Mouse (Mus musculus): Measurements from ENCODE around the gene Sulf2. TPM values are rescaled to one million over a fixed set of nuclear protein-coding genes. Genes with fewer than 3 reads are reported as not detected.
A peak's percentile ranks its signal among the peaks of the same experiment; 100 is the strongest.

Gene Sulf2
- polyA plus RNA-seq, 1 experiment, result 78.8 TPM

DNA sequence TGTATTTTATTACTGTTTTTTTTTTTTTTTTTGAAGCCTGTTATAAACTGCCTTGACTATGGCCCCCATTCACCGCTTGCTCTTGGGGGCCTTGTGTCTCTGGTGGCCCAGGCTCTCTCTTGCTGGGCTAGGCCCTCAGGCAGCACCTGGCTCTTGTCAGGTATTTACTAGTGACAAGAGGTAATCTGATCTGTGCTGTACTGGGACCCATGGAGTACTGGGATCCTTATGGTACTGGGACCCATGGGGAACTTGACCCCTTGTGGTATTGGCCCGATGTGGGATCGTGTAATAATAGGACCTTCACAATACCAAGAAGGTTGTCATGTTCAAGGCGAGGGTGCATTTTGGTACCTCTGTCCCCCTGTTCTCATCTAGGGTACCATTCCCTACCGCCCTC, 4.9 kb downstream of the Sulf2 start:
- no peak for DNase-seq (ENCODE audit: low spot score)

DNA sequence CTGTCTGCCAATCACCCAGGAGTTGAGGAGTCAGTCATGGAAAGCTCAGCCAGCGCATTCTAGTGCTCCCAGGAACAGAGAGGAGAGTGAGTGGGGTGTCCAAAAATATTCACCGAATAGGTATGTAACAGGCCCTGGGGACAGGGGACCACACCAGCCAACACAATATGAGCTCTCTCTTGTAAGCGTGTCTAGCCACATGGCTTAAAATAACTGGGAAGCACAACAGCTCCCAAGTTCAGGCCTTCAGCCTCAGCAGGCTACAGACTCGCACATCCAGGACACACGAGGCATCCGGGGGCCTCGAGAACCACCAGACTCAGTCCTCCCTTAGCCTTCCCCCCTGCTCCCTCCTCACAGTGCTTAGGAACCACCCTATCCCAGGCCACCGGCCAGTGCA, 6.0 kb downstream of the Sulf2 start:
- no peak for DNase-seq (ENCODE audit: low spot score)

DNA sequence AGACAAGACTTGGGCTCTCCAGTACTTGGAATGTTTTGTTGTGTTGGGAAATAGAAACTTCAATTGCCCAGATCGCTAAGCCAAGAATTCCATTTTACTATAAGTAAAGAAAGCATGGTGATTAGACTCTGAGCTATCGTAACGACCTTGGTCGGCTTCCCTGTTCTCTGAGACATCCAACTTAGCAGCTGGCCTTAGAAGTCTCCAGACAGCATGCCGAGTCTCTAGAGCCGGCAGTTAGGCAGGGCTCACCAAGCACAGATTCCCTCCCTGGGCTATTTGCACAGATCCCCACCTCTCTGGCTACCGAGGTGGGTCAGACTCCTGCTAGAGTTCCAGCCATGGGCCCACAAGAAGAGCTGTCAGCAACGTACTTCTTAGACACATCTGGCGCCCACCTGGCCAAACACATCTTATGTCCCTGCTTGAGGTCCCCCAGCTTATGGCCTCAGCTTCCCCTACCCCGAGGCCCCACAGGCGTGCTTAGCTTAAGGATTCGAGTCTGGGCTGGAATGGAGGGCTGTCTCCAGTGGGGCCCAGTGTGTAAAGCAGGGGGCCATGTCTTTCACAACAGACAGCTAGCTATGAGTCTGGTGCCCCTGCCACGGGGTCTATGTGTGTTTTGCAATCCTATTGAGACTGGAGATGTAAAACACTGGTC, 6.7 kb downstream of the Sulf2 start:
- no peak for DNase-seq (ENCODE audit: low spot score)

DNA sequence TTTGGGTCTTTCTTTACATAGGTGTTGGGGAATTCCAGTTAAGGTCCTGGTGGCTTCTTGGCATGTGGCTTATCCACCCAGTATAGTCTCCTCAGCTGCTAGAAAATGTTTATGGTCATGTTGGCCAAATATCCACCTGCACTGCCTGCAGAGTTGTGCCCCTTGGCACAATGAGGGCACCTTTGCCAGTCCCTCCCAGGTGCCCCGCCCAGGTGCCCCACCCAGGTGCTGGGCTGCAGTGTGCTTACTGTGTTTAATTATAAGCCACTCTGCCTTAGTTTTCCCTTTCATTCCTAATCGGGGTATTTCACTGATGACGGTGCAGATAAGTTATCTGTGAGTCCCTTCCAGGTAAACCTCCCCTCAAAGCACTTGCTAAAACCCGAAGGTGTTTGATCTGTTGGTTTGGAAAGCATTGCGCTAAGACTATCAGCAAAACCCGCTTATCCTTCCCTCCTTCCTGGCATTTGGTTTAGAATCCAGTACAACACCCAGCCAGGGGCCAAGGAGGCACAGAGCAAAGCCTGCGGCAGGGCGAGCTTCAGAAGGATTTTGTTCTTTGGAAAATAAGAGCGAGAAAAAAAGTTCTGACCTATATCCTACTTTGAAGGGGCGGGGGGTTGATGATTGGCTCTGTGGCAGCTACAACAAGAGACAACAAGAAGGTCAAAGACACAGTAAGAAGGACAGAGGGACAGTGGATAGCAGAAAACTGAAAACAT, 7.4 kb downstream of the Sulf2 start:
- no peak for DNase-seq (ENCODE audit: low spot score)

DNA sequence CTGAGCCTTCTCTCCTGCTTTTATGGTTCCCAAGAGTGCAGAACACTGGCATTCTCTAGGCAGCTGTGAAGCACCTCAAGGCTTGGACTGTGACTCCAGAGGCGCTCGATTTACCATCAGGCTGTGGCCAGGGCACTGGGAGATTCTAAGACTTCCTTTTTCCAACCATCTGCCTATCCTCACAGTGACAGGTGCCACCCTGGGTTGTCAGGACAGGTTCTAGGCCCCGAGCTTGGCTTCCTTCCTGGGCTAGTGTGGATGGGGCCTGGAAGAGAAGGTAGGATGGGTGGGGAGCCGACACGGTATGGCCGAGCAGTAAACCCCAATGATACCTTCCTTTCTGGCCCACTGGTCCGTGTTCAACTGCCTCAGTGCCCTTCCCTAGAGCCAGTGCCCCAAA, 9.0 kb downstream of the Sulf2 start:
- no peak for DNase-seq (ENCODE audit: low spot score)

DNA sequence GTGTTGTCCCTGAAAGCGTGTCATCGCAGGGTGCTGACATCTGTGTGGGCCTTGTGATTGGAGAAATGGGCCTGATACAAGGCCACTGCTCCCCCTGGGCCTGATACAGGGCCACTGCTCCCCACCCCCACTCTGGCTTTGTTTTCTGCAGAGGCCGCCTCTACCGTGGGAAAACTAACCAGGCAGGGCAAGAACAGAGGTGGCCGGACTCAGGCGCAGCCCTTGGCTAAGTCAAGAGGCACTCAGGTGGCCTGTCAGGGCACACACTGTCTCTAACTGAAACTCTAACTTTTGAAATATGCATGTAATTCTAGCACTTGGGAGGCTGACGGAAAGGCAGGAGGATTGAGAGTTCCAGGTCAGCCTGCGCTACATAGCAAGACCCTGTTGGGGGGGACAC, 10.4 kb downstream of the Sulf2 start:
- DNase-seq (ENCODE audit: low spot score), result no peak

DNA sequence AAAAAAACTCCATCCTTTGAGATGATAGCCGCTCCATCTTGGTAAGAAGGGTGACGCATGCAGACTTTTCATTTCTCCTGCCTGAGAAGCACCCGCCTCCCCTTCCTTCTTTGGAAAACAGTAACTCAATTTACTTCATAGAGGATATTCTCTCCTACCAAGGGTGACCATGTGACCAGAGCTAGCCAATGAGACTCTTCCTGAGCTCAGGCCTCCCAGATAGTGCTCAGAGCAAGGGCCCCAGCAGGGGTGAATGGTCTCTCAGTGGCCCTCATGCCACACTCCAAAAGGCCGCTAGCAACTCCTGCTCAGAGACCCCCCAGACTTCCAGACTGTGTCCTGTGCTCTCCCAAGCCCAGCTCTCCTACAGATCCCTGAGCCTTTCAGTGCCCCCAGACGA, 11.6 kb downstream of the Sulf2 start:
- DNase-seq (ENCODE audit: low spot score), result no peak

DNA sequence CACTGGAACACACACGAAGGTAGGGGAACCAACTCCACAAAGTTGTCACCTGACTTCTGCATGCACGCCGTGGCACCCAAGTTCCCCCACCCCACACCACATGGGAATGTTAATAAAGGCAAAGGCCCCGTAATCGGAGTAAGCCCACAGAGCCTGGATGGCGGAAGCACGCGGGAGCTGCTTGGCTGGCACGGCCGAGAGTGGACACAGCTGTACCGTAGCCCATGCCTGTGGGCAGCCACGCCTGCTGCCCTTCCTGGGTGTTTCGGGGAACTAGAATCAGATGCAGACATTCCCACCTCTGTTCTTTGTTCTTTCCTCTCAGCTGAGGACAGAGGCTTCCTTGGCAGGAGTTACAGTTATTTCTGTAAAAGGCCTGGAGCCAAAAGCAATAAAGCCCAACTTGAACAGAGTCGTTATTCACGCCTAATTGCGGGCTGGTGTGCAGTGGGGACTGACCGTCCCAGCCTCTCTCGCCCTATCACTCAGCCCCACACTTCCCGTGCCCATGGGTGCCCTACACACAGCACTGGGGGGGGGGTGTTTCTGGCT, 12.8 kb downstream of the Sulf2 start:
- DNase-seq (ENCODE audit: low spot score), result no peak

DNA sequence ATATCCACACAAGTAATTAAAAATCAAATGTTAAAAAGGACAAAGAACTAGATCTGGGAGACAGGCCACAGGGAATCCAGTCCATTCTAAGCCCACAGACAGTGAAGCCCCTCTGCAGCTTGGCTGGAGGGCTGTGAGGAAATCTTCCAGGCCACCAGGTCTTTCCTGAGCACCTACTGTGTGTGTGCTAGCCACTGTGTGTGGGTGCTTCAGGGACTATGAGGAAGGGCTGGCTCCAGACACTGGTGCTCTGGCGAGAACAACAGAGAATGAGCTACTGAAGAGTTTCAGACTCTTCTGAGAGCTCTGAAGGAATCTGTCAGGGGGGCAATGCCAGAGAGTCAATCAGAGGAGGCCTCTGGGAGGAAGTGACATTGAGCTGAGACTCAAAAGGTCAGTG, 13.6 kb downstream of the Sulf2 start:
- DNase-seq (ENCODE audit: low spot score), result no peak

DNA sequence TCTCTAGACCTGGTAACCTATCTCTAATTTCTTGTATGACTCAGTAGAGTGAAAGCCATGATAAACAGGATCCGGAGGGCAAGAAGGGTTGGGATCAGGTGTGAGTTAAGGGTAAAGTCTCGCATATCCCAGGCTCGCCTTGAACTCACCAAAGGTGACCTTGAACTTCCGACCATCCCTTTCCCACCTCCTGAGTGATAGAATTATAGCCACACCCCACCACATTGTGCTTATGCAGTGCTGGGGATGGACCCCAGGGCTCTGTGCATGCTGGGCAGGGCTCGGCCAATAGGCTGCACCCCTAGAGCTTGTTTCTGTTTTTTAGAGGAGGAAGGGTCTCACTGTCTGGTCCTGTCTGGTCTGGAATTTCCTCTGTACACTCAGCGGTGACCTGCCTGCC, 14.4 kb downstream of the Sulf2 start:
- no peak for DNase-seq (ENCODE audit: low spot score)

DNA sequence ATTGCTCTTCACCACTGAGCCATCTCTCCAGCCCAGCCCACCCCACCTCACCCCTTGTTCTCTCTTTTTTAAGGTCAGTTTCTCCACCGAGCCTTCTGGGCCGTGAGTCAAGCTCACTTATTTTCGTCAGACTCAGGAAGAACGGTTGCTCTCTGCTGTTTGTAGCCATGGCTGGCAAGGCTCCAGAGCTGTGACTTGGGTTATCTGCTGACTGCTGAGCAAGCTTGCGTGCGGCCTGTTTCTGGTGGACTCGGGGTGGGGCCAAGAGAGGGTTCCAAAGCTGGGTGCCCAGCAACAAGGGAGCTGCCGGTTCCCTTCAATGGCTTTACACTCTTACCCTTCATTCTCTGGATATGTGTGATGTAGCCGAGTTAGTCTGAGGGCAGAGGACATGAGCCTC, 15.0 kb downstream of the Sulf2 start:
- DNase-seq (ENCODE audit: low spot score), result peak; percentile 43

DNA sequence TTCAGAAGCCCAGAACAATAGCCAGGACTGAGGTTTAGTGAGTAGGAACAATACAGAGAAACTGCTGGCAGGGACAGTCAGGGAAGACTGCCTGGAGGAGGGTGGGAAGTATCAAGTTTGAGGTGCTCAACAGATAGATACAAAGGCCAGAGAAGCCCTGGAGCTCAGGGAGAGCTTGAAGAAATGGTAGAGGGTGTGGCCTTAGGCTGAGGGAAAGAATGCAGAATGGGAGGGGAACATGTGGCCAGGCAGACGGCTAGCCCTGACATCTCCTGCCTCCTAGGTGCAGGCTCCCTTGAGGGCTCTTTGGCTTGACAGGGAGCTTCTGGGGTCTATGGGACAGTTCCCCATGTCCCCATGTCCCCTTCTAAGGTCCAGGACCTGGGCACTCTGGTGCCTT, 17.2 kb downstream of the Sulf2 start:
- no peak for DNase-seq (ENCODE audit: low spot score)

DNA sequence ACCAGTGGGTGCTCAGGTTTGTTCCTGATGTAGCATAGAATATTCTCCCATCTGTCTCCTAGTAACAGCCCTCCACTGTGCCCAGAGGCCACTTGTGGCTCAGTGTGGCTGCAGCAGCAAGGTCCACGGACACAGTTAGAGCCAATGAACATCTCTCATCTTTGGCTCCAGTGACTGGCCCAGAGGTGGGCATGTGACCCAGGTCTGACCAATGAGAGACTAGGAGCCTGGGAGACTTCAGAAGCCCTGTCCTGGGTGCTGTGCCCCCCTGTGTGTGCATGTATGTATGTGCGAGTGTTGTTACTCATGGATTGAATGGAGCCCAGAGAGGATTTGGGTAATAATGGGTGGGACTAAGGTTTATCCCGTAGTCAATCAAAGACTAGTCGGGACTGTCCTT, 18.0 kb downstream of the Sulf2 start:
- DNase-seq (ENCODE audit: low spot score), result no peak

DNA sequence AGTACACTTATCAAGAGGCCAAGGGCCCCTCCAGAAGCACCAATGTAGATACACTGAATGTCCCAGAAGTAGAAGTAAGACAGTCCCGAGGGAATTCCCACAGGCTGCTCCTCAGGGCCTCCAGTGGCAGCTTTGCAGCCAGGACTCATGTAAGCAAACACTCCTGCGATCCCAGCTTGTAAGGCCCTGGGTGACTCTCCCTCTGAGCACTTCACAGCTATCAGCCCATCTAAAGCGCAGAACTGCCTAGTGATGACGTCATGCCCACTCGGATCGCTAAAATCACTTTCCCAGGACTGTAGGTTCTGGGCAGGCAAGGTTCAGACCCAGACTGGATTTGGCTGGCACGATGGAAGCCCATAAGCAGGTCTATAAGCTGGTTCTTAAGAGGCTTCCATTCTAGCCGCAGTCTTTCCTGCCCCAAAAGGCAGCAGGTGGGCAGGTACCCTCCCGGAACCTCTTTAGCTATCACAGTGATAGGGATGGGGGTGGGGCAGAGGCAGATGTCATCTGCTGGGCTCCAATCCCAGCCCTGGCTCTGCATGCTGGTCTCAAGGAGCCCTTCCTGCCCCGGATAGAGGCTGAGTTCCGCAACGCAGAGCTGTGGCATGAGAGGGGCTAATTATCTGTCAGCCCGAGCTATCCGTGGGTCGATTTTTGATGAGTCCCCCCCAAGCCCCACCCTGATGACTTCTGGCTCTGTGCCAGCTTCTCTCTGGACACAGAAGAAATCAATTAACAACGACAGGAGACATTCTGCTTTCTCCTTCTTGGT, 19.6 kb downstream of the Sulf2 start:
- no peak for DNase-seq (ENCODE audit: low spot score)

DNA sequence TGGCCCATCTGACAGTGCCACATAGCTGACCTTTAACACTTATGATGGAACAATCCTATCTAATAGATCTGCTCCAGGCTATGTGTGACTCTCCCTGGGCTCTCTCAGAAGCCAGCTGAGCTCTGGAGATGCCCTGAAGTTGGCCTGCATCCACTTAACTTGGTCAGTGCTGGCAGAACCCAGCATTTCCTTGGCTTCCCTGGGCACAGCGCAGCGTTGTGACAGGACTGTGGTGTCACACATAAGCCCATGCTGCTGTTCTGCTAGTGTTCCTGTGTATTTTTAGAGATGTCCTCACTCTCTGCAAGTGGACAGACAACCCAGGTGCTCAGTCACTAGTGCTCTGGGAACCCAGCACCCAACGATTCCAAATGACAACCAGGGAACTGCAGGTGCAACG, 26.7 kb downstream of the Sulf2 start:
- no peak for DNase-seq (ENCODE audit: low spot score)

DNA sequence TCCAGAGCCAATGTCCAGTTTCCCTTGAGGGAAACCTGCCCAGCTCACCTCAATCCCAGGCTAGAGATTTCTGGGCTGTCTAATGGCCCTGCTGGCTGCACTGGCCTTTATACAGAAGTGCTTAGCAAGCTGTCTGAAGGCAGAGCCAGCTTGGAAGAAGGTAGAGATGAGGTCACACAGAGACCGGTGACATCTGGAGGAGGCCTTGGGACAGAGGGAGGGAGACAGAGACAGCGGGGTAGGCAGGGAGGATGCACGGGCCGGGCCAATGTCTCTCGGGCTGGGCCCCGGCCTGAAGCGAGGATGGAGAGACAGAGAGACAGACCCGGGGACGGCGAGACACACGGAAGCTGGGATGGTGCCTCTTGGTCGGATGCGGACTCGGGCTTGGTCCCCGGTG, 27.4 kb downstream of the Sulf2 start:
- DNase-seq (ENCODE audit: low spot score), result no peak

DNA sequence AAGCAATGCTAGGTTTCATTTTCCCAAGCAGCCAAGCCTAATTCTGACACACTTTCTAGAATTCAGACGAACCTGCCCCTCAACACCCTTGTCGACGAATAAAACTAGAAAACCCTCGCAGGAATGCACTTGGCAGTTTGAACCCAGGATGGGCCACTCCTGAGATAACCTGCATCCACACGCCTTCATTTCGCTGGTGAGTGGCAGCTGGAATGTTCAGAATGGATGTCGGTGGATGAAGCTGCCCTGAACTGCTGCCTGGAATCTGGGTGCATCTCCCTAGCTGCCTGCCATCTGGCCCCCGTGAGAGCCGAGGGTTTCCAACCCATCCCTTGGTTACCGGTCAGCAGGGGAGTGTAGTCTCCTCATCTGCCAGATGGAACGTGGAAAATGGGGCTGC, 29.1 kb downstream of the Sulf2 start:
- DNase-seq (ENCODE audit: low spot score), result no peak

DNA sequence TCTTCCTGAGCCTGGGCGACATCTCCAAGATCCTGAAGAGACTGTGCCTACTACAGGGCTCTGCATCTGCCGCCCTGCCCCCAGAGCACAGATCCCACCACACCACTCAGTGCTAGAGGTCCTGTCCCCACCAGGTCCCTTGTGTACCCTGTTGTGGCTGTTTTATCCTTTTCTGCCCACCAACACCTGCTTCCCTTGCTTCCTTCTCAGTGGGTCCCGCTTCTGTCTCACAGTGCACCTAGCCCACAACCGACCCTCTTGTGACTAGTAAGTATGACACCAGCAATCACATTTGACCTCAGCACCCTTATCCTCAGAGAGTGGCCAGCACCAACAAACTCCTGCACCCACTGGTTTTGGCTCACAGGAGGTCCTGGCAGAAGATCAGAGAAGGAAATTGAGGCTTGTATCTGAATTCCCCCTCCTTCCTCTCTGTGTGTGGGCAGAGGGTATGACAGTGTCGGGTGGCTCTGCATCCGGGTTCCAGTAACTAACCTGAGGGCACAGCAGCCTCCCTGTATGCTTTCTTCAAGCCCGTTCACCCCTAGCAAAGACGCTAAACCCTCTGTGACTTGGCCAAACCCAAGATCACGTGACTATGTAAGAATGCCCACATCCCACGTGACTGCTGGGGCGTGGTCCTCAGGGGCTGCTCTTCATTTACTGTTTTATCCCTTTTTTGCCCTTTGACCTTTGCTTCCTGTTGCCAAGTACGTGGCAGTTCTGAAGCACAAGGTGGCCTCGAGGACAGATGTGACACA, 29.8 kb downstream of the Sulf2 start:
- DNase-seq (ENCODE audit: low spot score), result no peak

DNA sequence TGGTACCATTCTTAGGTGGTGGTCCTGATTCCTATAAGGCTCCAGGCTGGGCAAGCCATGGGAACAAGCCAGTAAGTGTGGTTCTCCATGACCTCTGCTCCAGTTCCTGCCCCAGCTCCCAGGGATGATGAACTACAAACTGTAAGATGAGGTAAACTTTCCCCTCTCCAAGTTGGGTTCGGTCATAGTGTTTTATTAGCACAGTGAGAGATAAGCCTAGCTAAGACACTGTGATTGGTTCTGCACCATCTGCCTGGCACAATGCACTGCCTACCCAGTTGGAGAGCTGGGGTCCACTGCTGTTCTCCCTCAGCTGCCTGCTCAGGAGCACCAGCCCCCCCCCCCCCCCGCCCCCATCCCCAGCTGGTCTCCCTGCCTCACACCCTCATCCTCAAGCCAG, 30.4 kb downstream of the Sulf2 start:
- no peak for DNase-seq (ENCODE audit: low spot score)

DNA sequence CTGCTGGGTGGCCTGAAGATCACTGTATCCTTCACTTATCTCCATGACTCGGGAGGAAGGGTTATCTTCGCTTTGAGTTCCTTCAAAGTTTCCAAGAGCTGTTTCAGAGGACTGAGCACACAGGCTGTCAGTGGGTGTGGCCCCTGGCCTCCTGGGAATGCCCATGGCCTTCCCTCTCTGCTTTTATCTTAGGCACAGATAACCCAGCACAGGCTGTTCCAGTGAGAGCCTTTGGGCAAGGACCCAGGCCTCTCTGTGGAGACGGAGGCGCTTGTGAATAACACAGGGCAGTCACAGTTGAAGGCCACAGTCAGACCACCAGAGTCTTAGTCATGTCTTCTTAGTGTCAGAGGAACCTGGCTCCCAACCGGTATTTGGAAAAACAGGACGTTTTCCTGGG, 32.7 kb downstream of the Sulf2 start:
- no peak for DNase-seq (ENCODE audit: low spot score)

DNA sequence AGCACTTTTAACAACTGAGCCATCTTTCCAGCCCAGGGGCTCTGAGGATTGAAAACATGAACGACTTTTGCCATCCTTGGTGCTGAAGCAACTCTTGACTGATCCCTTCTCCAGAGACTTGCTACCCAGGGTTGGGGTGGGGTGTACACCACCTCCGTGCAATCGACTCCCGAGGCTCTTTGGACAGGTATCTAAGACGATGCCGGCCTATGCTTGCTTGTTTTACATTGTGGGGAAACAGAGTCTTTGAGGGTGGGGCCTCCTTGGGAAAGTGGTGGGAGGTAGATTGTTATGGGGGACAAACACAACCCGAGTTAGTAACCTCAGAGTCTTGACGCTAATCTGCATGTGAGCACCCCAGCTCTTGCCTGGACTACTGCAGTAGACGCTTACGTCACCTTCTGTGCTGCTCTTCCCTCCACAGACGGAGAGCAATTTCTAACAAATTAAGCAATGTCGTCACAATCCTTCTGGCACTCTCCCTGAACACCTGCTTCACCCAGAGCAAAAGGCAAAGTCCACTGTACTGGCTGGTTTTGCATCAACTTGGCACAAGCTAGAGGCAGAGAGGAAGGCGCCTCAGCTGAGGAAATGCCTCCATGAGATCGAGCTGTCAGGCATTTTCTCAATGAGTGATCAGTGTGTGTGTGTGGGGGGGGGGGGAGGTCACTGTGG, 33.6 kb downstream of the Sulf2 start:
- DNase-seq (ENCODE audit: low spot score), result no peak

DNA sequence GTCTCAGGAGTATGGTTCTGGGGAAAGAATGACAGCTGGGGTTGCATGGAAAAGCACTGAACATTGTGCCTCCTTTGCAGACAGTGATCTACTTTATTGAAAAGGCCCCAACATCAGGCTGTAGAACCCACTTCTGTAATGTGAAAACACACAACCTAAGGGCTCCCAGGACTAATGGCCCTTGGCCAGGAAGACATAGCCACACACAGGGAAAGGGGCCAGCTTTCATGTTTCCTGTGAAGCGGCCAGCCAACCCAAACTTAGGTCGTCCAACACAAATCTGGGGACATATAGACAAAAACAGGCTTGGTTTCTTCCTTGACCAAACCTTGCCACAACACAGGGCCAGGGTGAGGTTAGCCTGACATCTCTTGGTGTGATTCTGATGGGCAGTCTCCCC, 35.5 kb downstream of the Sulf2 start:
- no peak for DNase-seq (ENCODE audit: low spot score)

Measured in urinary bladder, adult 2 months (tissue).